Mouse (Mus musculus): ENCODE data around the gene Yipf4. TPM values are rescaled to one million over a fixed set of nuclear protein-coding genes. Genes with fewer than 3 reads are reported as not detected.
"Not testable (repeated sequence)": the region's sequence is repeated elsewhere in the genome, so short reads cannot be mapped to it uniquely, and the experiment has no call there.

Yipf4 gene
- total and polyA plus RNA-seq, 2 experiments from 2014 or later = 41.8 to 51.7 TPM

DNA sequence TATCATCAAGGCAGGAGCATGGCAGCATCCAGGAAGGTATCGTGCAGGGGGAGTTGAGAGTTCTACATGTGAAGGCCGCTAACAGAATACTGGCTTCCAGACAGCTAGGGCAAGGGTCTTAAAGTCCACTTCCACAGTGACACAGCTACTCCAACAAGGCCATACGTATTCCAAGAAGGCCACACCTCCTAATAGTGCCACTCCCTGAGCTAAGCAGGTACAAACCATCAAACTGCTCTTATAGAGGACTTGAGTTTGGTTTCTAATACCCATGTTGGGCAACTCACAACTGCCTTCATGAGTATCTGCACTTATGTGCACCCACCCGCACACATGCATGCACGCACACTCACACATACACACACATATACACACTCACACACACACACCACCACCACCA lies 32.5 kb upstream of the Yipf4 start:
- Histone ChIP-seq H3K4me3 (ENCODE audit: low read depth, low read length) (no peak overlapping the region), H3K36me3 (ENCODE audit: insufficient read depth, low read length) (no peaks in the 10 kb centered on the region), H3K4me2 (ENCODE audit: low read depth, low read length, poor library complexity, severe bottlenecking) (no peak overlapping the region), H3K9me3 (ENCODE audit: low read length) (no peaks in the 10 kb centered on the region), H3K4me1 (ENCODE audit: insufficient read depth, low read length) (no peaks in the 10 kb centered on the region), H3K27ac (ENCODE audit: low read depth, low read length) (no peak overlapping the region), H3K27me3 (ENCODE audit: insufficient read depth, low read length) (no peaks in the 10 kb centered on the region), H3K9ac (replicated peaks; ENCODE audit: low read length, poor library complexity, severe bottlenecking) (no peak overlapping the region)
- 91% methylated on average over 5 of the region's 5 CpGs for WGBS
- DNase-seq (ENCODE audit: low spot score) (no peak), ATAC-seq (ENCODE audit: low FRiP score) (no peak)
- TF ChIP-seq CTCF (IDR thresholded peaks at IDR 0.05) = no peak

- H3K4me1 ChIP-seq (ENCODE audit: insufficient read depth, low read length) = no peaks in the 10 kb centered on the region
- ATAC-seq (ENCODE audit: low FRiP score) (no peak), DNase-seq (ENCODE audit: low spot score) (no peak)
- no peak overlapping the region for H3K4me3 ChIP-seq (ENCODE audit: low read depth, low read length)
- no peaks in the 10 kb centered on the region for H3K9me3 ChIP-seq (ENCODE audit: low read length)
- H3K9ac ChIP-seq (replicated peaks; ENCODE audit: low read length, poor library complexity, severe bottlenecking) = no peak overlapping the region
- no peak overlapping the region for H3K4me2 ChIP-seq (ENCODE audit: low read depth, low read length, poor library complexity, severe bottlenecking)
- TF ChIP-seq CTCF (IDR thresholded peaks at IDR 0.05) = no peak
- H3K27me3 ChIP-seq (ENCODE audit: insufficient read depth, low read length) = no peaks in the 10 kb centered on the region
- H3K36me3 ChIP-seq (ENCODE audit: insufficient read depth, low read length) = no peaks in the 10 kb centered on the region
- WGBS = 79% methylated on average over 10 of the region's 10 CpGs
- no peak overlapping the region for H3K27ac ChIP-seq (ENCODE audit: low read depth, low read length)
Observed at GRCm38 (mm10) chr17:74457972-74458677, 31.2 kb upstream of the Yipf4 start.

DNA sequence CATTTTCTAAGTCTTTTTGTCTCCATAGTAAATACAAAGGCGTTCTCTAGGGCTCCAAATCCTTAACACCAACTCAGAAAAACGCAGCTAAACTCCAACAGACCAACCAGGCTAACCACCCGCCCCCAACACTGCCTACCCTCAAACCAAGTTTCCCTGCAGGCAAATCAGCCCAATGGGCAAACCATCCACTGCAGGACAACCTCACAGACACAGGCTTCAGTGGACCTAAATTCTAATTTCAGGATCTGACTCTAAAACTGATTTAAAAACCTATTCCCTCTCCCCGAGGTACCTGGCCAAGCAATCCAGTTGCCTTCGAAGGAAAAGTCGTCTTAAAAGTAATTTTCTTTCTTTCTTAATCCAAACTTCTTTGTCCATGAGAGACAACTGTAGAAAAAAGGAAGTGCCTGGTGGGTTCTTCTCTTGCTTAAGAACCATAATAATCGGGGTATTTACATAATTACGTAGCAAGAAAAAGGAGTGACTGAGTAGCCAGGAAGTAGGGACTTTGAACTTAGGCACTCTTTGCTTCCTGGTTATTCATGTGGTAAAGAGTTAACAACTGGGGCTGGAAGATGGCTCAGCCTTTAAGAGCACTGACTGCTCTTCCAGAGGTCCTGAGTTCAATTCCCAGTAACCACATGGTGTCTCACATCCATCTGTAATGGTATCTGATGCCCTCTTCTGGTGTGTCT lies 30.4 kb upstream of the Yipf4 start, which contains the start of gene Nlrc4:
Gene Nlrc4 (minus strand): TSS at position 432 of the 698 bp plus-strand sequence.
- 50% methylated on average over 8 of the region's 8 CpGs for WGBS
- Histone ChIP-seq H3K4me1 (ENCODE audit: insufficient read depth, low read length) (no peaks in the 10 kb centered on the region), H3K4me3 (ENCODE audit: low read depth, low read length) (no peak within 1 kb of the TSS), H3K9me3 (ENCODE audit: low read length) (no peaks in the 10 kb centered on the region), H3K9ac (replicated peaks; ENCODE audit: low read length, poor library complexity, severe bottlenecking) (no peak within 1 kb of the TSS), H3K36me3 (ENCODE audit: insufficient read depth, low read length) (no peaks in the 10 kb centered on the region), H3K27ac (ENCODE audit: low read depth, low read length) (no peak within 1 kb of the TSS), H3K27me3 (ENCODE audit: insufficient read depth, low read length) (no peaks in the 10 kb centered on the region), H3K4me2 (ENCODE audit: low read depth, low read length, poor library complexity, severe bottlenecking) (no peak within 1 kb of the TSS)
- DNase-seq (ENCODE audit: low spot score) = no peak
- ATAC-seq (ENCODE audit: low FRiP score) = no peak
- no peak for TF ChIP-seq CTCF (IDR thresholded peaks at IDR 0.05)

GRCm38 (mm10) chr17:74463510-74463909 lies 25.8 kb upstream of the Yipf4 start:
- no peak for DNase-seq (ENCODE audit: low spot score)
- H3K27ac ChIP-seq (ENCODE audit: low read depth, low read length) = no peak overlapping the region
- no peaks in the 10 kb centered on the region for H3K4me1 ChIP-seq (ENCODE audit: insufficient read depth, low read length)
- H3K27me3 ChIP-seq (ENCODE audit: insufficient read depth, low read length) = no peaks in the 10 kb centered on the region
- H3K36me3 ChIP-seq (ENCODE audit: insufficient read depth, low read length) = no peaks in the 10 kb centered on the region
- no peak for ATAC-seq (ENCODE audit: low FRiP score)
- H3K9me3 ChIP-seq (ENCODE audit: low read length) = no peaks in the 10 kb centered on the region
- TF ChIP-seq CTCF (IDR thresholded peaks at IDR 0.05) = no peak
- no peak overlapping the region for H3K9ac ChIP-seq (replicated peaks; ENCODE audit: low read length, poor library complexity, severe bottlenecking)
- H3K4me2 ChIP-seq (ENCODE audit: low read depth, low read length, poor library complexity, severe bottlenecking) = no peak overlapping the region
- no peak overlapping the region for H3K4me3 ChIP-seq (ENCODE audit: low read depth, low read length)

DNA sequence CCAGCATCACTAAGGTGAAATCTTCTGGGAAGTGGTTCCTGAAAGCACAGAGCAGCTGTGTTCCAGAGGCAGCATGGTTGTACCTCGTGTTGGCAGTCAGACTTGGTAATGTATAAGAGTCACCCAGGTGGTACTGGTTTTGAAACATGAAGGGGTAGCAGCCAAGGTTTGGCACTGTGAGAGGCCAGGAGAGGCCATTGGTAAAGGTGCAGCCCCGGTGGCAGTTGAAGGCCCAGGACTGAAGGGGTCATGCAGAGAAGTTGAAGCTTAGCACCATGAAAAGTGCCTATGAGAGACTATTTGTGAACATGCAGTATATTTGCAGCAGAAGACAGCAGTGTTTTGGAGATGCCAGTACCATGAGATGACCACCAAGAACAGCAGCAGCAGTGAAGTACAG lies 21.3 kb upstream of the Yipf4 start:
- not testable (repeated sequence) for ATAC-seq (ENCODE audit: low FRiP score); H3K27me3 ChIP-seq (ENCODE audit: insufficient read depth, low read length)
- 89% methylated on average over 2 of the region's 2 CpGs for WGBS

DNA sequence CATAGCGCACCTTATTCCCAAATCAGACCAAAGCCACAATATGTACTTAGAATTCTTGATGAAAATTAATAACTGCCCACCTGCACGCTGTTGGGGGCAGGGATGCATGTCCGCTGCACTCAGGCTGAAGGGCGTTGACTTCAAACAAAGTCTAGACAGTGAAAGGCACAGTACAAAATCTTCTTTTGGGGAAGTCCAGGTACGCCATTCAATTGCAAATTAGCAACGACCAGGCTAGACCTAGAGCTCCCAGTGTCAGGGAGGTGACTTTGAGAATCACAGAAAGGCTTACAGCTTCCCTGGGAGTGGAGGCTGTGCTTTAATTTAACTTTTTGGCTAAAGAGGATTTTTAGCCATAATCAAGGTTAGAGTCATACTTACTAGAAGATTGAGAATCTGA lies 19.2 kb upstream of the Yipf4 start:
- not testable (repeated sequence) for H3K9me3 ChIP-seq (ENCODE audit: low read length); H3K4me3 ChIP-seq (ENCODE audit: low read depth, low read length); H3K36me3 ChIP-seq (ENCODE audit: insufficient read depth, low read length); H3K9ac ChIP-seq (replicated peaks; ENCODE audit: low read length, poor library complexity, severe bottlenecking); H3K27ac ChIP-seq (ENCODE audit: low read depth, low read length); DNase-seq (ENCODE audit: low spot score); H3K4me1 ChIP-seq (ENCODE audit: insufficient read depth, low read length); H3K4me2 ChIP-seq (ENCODE audit: low read depth, low read length, poor library complexity, severe bottlenecking); H3K27me3 ChIP-seq (ENCODE audit: insufficient read depth, low read length); ATAC-seq (ENCODE audit: low FRiP score)
- WGBS = 76% methylated on average over 6 of the region's 6 CpGs

More for the DNA sequence above, 21.3 kb upstream of the Yipf4 start:
- H3K36me3 ChIP-seq (ENCODE audit: insufficient read depth, low read length); H3K4me2 ChIP-seq (ENCODE audit: low read depth, low read length, poor library complexity, severe bottlenecking); H3K9ac ChIP-seq (replicated peaks; ENCODE audit: low read length, poor library complexity, severe bottlenecking); H3K9me3 ChIP-seq (ENCODE audit: low read length); DNase-seq (ENCODE audit: low spot score); H3K4me1 ChIP-seq (ENCODE audit: insufficient read depth, low read length); H3K27ac ChIP-seq (ENCODE audit: low read depth, low read length); H3K4me3 ChIP-seq (ENCODE audit: low read depth, low read length): not testable (repeated sequence)

Measured in midbrain, postnatal 0 days (tissue).